Mouse (Mus musculus): ENCODE measurements at regions not wholly inside any gene's neighbourhood (a gene's known extent, or its start where the extent isn't known, plus 50 kb on each side); places are given as distances from the start of the nearest gene placed in this dataset.

DNA sequence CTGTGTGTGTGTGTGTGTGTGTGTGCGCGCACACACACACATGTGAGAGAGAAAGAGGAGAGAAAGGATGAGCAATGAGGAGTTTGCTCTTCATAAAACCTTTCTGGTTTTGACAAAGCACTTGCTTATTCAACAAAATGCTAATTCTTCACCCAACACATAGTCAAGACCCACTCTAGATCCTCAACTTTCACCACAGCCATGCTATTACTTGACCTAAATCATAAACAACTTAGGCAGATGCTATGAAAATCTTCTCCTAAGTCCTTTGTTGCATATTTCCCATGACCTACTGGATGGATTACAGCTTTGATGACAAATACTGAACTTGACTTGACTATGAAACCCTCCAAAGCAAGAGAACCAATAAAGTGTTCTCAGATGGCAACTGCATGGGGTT lies 196.3 kb upstream of the Ank start:
- DNase-seq (ENCODE audit: low read depth, low spot score) = no peak

DNA sequence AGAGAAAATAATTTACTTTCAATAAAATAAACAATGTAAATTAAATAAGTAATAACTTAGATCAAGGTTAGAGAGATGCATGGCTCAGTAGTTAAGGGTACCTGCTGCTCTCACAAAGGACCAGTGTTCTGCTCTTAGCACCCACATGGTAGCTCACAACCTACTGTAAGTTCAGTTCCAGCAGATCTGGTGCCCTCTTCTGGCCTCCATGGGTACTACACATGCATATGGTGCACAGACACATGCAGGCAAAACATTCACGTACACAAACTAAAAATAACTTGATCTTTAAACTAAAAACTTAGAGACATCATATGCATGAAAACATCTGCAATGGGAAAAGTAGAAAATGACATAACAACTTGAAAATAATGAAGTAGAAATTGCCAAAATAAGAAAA lies 184.2 kb upstream of the Ank start:
- DNase-seq (ENCODE audit: low read depth, low spot score) = no peak

DNA sequence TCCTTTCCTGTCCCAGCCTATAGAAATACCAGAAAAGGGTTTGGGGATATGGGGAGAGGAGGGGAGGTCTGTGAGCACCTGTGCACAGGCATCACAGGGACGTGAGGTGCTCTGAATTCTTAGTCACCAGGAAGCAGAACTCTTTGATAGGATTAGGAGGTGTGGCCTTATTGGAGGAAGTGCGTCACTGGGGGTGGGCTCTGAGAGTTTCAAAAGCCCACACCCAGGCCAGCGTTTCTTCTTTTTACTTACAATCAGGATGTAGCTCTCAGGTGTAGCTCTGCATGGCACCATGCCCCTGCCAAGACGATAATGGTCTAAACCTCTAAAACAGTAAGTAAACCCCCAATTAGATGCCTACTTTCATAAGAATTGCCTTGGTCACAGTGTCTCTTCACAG lies 162.6 kb upstream of the Ank start:
- no peak for DNase-seq (ENCODE audit: low read depth, low spot score)

DNA sequence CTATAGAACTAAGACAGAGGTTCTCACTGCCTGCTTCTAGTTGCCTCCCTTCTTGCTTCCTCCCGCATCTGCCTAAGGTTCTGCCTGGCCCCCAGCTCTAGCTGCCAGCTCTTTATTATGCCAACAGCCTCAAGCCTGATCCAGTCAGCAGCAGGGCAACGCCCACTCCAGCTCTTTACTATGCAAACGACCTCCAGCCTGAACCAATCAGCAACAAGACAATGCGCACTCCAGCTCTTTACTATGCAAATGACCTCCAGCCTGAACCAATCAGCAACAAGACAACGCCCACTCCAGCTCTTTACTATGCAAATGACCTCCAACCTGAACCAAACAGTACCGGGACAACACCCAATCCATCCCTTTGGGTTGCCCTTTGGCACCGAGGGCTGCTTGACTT lies 162.2 kb upstream of the Ank start:
- no peak for DNase-seq (ENCODE audit: low read depth, low spot score)

GRCm38 (mm10) chr15:27305035-27305434 lies 161.4 kb upstream of the Ank start:
- DNase-seq (ENCODE audit: low read depth, low spot score) = no peak

DNA sequence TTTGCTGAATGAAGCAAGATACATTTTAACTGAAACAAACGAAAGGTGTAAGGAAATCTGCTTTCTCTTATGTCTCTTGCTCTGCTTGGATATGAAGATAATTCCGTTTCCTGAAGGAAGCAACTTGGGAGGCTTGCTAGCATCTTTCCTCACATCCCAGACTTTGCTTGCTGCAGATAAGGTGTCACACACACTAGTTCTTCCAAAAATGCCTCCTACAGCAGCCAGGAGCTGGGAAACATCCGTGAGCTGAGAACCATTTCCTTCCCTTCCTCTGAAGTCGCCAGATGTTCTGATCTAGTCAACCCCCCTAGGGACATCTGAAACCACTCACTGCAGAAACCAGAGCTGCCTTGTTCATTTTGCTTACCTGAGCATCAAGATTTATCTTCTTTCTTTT lies 157.8 kb upstream of the Ank start:
- DNase-seq (ENCODE audit: low read depth, low spot score) = no peak

DNA sequence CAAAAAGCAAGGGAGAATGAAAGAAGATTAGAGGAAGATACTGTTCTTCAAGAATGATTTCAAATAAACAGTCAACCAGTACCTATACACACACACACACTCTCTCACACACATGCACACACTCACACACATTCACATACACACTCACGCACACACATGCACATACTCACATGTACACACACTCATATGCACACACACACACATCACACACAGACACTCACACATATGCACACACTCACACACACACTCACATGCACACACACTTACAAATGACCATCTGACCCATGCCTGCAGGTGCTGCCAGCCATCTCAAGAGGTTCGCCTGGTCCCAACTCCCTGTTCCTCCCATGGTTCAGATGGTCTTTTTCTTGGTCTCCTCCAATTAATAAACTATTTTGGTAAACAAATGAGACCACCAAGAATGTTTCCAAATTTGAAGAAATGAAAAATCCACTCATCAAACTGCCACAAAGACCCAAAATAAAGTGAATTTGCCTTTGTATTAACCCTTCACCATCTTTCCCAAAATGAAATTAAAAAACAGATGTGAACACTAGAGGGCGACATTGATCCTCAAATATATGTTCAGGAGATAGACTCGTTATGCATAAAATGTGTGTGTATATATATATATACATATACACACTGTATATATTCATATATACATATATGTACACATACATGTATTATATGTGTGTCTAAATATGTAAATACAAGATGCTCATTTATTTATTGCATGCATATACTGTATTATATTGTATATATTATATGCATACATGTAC lies 150.3 kb upstream of the Ank start:
- peak; percentile 30 for DNase-seq (ENCODE audit: low read depth, low spot score)

GRCm38 (mm10) chr15:27316746-27317129 lies 149.7 kb upstream of the Ank start:
- DNase-seq (ENCODE audit: low read depth, low spot score) = no peak

DNA sequence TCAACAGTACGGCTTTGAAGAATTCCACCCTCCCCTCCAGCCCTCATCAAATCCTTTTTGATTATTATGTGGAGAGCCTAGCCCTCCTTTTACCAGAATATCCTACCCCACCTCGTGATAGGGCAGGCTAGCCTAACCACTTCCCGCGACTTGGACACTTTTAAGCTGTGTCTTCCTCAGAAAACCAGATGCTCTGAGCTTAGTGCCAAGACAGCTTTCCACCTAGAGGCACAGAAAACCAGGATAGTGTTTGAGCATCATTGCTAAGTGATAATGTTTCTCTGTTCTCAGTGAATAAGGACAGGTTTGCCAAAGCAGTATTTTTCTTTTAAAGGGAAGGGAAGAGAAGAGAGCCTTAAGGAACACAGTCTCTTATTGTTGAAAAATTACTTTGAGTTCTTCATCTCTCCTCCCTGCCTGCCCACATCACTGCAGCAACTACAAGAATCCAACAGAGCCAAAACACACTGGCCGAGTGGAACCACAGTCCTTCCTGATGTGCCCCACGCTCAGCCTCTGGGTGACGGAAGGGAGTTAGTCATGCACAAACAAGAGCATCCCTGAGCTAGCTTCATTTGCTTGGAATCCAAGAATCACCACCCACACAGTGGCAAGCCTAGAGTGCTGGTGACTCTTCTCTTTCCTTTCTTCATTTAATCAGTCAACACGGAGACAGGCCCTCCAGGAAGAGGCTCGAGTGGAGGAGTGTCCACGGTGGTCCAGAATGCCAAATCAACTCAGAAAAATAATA lies 144.4 kb upstream of the Ank start:
- DNase-seq (ENCODE audit: low read depth, low spot score) = no peak

GRCm38 (mm10) chr15:27325847-27326548 lies 140.5 kb upstream of the Ank start:
- DNase-seq (ENCODE audit: low read depth, low spot score) = peak; percentile 35

DNA sequence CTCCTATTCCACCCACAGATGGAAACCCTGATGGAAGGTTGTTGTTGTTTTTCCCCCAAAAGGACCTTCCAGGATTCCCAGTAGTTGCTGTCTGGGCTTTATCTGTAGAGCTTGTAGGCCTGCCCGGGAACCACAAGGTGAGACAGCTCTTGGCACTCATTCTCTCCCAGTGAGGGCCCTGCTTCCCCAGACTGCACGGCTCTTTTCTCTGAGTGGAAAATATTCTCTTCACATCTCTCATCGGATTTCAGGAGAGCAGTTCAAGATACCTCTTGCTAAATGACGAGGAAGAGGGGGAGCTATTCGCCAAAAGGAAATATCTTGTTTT lies 140.0 kb upstream of the Ank start:
- no peak for DNase-seq (ENCODE audit: low read depth, low spot score)

GRCm38 (mm10) chr15:27327744-27328143 lies 138.7 kb upstream of the Ank start:
- DNase-seq (ENCODE audit: low read depth, low spot score) = no peak

DNA sequence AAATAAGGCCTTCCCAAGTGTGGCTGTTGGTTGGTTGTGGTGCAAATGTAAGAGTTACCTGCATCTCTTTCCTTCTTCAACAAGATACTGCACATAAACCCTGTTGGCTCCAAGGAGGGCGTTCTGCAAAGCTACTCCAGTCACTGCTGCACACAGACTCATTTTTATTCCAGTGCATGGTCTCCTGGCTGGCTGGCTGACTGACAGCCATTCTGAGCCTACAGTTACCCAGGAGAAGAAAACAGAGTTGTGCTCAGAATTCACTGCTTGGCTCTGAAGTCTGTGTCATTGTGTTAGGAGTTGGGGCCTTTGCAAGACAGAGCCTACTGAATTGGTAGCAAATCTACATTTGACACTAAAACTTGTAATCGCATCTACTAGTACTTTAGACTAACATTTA lies 138.0 kb upstream of the Ank start:
- no peak for DNase-seq (ENCODE audit: low read depth, low spot score)

GRCm38 (mm10) chr15:27340070-27340469 lies 126.4 kb upstream of the Ank start:
- DNase-seq (ENCODE audit: low read depth, low spot score) = no peak

GRCm38 (mm10) chr15:27341518-27341976 lies 124.9 kb upstream of the Ank start:
- no peak for DNase-seq (ENCODE audit: low read depth, low spot score)

- no peak for DNase-seq (ENCODE audit: low read depth, low spot score)
These were observed 108.0 kb upstream of the Ank start for GRCm38 (mm10) chr15:27358441-27358840.

GRCm38 (mm10) chr15:27359271-27359670 lies 107.2 kb upstream of the Ank start:
- no peak for DNase-seq (ENCODE audit: low read depth, low spot score)

- no peak for DNase-seq (ENCODE audit: low read depth, low spot score)
These were observed 92.0 kb upstream of the Ank start for GRCm38 (mm10) chr15:27374517-27374916.

- no peak for DNase-seq (ENCODE audit: low read depth, low spot score)
These were observed 87.8 kb upstream of the Ank start for GRCm38 (mm10) chr15:27378601-27379094.

GRCm38 (mm10) chr15:27380436-27380945 lies 86.0 kb upstream of the Ank start:
- no peak for DNase-seq (ENCODE audit: low read depth, low spot score)

- DNase-seq (ENCODE audit: low read depth, low spot score) = no peak
These were observed 84.9 kb upstream of the Ank start for GRCm38 (mm10) chr15:27381565-27381964.

- no peak for DNase-seq (ENCODE audit: low read depth, low spot score)
These were observed 75.9 kb upstream of the Ank start for GRCm38 (mm10) chr15:27390567-27390966.

All from embryo, embryonic 11.5 days (tissue).